Mouse (Mus musculus) liver (tissue): ENCODE data around the gene Htra1.

Experiments used
- DNase-seq: peaks from one replicate; pipeline ENCODE4 v3.0.0-alpha.2; 2020; ENCODE audit warnings: mixed read lengths

Htra1 gene

GRCm38 (mm10) chr7:130968537-130968936, 32.6 kb downstream of the Htra1 start:
- no peak for DNase-seq

DNA sequence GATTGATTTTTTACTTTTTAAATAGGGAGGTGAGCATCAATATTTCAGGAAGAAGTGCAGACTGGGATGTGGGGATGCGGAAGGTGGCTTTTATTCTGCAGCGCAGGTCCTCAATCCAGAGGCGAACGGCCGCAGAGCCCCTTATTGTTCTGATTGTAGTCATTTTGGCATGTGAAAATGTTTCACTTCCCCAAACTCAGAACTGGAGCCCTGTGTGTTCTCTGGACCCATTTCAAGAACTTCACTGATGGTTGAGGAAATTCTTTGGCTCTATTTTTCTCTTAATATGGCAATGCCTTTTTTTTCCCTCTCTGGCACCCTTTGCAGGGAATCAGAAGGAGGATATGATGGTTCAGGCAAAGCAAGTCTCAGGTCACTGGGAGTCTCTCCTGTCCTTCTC, 33.2 kb downstream of the Htra1 start:
- no peak for DNase-seq

- DNase-seq = no peak
Observed at GRCm38 (mm10) chr7:130969507-130969906, 33.6 kb downstream of the Htra1 start.

DNA sequence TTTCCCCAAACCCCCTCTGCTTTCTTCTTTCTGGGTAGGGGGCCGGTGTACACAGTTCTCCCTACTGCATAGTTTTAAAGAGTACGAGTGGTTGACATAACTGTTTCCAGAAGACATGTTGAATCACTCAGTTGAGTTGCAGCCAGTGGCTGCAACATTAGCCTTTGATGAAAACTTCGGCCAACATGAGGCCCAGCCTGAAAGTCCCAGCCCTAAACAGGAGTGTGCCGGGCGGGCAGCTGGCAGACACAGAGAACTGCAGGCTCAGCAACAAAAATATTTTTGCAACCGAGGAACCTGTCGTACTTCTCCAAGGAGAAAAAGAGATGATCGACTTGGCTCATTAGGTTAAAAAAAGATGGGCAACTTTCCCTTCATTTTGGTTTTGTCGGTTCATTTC, 36.9 kb downstream of the Htra1 start:
- no peak for DNase-seq

DNA sequence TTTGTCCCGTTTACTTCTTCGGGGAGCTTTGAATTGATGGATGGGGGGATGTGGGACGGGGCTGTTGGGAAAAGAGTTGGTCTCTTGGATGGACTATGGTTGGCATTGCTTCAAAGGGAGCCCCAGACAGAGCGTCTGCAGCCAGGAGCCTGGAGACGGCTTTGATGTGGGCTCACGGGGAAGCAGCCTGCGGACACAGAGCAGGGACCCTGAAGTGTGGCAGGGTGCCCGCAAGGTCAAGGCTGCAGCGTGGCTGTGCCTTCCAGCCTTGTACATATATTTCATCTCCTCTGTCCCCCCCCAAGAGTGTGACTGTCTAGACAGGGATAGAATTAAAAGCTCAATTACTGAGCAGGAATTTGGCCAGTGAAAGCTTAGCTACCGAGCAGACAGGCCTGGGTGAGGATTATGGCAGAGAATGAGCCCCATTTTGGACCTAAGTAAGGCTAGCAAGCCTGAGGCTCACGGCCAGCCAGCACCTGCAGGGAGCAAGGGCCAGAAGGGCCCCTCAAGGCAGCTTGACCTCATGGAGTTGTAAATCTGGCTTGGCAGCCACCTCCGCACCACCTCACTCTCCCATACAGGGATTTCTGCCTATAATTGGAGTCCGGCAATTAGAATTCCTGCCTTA, 40.5 kb downstream of the Htra1 start:
- DNase-seq = no peak

DNA sequence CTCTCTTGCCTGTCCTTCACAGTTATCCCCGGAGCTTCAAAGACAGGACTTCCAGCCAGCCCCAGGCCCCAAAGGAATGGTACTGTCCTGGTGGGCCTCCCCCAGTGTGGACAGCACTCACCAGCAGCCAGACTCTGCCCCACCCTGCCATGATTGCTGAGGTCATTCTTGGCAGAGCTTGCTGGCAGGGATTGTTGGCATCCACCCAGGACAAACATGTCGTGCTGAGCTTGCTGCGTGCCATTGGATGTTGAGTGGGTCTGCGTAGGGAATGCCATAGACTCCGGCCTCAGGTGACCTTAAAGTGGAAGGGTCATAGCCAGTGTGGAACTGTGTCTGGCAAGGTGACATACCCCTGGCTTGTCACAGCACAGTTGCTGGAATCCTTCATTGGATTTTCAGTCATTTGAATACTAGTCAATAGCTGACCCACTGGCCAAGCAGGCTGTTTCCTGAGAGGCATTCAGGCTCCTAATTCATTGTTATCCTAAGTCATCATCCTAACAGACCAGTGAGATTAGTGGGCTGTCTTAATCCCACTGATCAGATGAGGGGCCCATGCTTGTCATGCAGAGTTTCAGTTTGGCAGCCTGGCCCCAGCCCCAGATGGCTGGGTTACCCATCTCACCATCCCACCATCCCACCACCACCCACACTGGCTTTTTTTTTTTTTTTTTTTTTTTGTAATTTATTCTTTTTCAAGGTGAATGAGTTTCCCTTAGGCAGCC, 42.0 kb downstream of the Htra1 start:
- peak; percentile 20 for DNase-seq

DNA sequence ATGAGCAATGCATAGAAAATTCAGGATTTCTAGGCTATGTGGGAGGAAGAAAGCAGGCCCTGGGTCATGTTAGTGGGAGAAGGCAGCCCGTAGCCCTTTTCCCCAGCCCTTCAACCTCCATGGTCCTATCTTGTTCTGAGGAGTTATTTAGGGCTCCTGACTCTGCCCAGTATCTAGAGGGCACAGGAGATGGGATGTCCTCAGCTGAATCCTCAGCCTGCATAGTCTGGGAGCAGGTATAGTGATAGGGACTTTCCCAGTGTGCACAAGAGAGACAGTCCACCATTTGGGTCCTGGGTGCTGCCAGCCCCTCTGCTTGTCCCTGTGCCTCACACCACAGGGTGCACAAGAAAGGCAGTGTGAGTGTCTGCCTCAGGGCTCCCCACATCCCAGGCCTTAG, 42.6 kb downstream of the Htra1 start:
- DNase-seq = no peak

DNA sequence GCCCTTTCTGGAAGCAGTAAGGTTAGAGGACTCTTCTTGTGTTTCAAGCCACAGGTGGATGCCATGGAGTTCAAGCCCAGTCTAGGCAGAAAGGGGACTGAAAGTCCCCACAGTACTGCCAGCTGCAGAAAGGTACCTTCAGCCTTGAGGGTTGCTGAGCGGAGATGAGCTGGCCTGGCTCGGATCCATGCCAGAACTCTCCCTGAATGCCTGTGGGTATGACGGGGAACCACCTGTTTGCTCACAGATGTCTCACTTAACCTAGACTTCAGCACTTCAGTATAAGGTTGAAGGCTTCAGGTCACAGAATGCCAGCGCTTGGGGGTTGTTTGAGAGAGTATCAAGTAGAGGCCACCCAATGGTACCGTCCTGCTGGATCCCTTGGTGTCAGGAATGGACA, 44.2 kb downstream of the Htra1 start:
- DNase-seq = no peak

DNA sequence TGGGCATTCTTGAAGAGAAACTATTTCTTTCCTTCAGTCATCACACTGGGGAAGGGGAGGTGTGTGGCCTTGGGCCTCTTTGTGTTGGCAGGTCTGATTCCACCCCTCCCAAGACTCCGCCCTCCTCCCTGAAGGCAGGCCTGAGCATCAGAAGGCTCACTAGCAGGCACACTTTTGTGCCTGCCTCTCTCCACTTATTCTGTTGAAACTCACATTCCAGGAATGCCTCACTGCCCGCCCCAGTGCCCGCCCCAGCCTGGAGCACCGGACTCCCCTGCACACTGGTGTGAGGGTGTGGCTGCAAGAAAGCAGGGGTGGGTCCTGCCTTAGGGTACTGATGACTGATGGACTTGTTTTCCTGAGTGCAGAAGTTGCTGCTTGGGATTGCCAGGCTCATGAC, 46.5 kb downstream of the Htra1 start:
- DNase-seq = peak; percentile 19

DNA sequence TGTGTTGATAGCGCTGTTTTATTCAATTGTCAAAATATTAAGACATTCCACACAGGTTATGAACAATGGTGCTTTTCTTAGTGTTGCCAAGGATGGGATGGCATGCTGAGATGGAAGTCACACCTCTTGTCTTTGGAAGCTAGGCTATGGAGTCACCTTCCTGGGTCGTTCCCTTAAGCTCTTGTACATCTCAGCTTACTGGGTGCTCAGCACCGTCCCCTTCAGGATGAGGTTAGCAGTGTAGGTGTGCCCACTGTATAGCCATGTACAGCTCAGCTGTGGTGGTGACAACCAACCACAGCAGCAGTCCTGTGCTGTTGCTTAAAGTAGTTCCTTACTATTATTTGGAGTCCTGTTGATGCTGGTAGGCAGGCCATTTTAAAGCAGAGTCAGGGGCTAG, 47.0 kb downstream of the Htra1 start:
- DNase-seq = no peak

GRCm38 (mm10) chr7:130984294-130984693, 48.4 kb downstream of the Htra1 start:
- DNase-seq = no peak

DNA sequence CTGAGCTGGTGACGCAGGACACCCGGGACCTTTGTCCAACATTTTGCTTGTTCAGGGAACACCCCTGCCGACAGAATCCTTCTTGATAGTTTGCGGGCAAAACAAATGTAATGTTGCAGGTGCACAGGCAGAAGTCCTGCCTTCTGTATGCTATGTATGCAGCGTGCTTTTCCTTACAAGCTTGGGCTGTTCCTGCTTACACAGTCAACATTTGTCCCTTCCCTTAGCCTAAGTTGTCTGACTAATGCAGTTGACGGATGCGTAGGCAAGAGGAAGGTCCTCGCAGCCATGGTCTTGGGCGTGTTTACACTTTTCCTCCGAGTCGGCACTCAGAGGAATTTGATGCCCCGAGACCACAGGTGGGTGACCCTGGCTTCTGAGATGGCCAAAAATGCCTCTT, 49.3 kb downstream of the Htra1 start:
- no peak for DNase-seq

- DNase-seq = no peak
Observed at GRCm38 (mm10) chr7:130985716-130986115, 49.8 kb downstream of the Htra1 start.

DNA sequence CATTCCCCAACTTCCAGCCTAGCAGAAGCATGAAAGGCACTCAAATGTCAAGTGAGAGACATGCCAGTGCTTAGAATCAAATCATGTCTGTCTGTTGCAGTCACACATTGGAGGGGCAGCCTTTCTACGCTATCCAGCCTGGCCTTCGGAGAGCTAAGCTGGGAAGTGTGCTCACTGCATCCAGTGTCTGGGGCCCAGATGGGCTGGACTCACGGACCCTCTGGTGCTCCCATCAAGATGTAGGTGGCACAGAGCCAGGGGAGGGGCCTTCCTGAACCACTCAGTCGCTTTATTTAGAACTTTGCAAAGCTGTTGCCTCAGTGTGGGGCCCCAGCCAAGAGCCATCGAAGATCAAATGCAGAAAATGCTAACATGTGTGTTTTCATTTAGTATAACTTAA, 52.2 kb downstream of the Htra1 start:
- DNase-seq = no peak

DNA sequence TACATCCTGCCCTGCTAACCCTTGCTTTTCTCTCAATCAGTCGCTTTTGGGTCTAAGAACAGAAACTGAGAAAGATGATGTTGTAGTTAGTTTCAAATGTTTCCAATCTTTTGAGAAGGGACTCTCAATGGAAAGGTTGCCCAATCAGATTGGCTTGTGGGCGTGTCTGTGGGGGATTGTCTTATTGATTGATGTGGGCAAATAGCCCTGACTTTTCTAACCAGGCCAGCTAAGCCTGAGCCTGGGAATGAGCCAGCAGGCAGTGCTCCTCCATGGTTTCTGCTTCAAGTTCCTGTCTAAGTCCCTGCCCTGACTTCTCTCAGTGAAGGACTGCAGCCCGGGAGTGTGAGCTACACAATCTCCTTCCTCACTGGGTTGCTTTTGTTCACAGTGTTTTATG, 53.5 kb downstream of the Htra1 start:
- no peak for DNase-seq

DNA sequence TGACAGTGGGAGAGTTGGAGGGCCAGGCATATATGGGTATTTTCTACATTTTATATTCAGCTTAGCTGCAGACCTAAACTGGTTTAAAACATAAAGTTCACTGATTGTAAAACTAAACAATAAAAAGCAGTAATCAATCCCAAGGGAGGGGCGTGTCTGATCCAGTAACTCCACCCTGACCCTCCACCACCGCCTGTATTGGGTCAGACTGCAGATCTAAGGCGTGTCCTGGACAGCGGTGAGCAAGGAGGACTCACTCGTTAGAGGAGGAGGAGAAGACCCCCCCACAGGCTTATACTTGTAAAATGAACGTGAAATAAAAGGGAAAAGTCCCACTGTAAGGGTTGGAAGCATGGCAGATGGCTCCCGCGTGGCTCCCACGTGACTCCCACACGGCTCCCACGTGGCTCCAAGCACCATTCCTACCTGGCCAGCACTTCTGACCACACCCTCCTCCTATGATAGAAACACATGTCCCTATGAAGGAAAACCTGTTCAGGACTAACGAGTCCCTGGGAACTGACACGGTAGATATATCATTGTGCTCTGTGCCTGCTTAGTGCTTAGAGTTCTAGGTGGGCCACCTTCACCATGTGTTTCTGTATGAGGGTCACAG, 55.4 kb downstream of the Htra1 start:
- DNase-seq = no peak

GRCm38 (mm10) chr7:130993907-130994306, 58.0 kb downstream of the Htra1 start:
- no peak for DNase-seq

GRCm38 (mm10) chr7:131001976-131002726, 66.2 kb downstream of the Htra1 start:
- no peak for DNase-seq

- no peak for DNase-seq
Observed at GRCm38 (mm10) chr7:131004071-131004470, 68.2 kb downstream of the Htra1 start.

DNA sequence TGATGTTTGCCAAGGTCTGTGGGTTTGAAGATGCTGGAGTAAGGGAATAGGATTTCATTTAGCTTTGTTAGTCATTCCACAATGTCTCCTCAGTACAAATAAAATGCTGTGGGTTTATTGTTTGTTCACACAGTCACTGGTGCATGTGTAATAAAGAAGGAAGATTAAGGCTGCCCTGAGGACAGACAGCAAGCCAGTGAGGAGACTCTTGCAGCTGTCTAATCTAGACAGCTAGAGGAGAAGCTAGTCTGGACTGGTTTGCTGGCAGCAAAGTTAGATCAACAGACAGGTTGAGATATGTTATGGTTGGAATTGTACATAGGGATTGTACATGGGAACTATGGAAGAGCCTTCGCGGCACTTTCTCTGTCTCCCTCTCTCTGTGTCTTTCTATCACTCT, 71.3 kb downstream of the Htra1 start:
- no peak for DNase-seq

DNA sequence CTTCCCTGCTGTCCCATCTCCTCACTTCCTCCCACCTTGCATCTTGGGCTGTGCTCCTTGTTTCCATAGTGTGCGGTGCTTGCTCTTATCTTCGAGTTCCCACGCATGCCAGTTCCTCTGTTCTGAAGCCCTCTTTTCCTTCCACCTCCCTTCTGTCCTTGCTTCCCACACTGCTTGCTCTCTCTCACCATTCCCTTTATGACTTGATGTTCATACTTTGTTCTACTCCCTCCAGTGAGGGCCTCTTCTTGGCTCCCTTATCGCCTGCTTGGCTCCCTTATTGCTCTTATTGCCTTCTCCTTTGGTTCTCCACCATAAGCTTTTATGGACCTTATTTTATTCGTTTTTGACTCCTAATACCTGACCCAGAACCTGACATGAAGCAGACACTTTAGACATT, 73.3 kb downstream of the Htra1 start:
- DNase-seq = no peak

DNA sequence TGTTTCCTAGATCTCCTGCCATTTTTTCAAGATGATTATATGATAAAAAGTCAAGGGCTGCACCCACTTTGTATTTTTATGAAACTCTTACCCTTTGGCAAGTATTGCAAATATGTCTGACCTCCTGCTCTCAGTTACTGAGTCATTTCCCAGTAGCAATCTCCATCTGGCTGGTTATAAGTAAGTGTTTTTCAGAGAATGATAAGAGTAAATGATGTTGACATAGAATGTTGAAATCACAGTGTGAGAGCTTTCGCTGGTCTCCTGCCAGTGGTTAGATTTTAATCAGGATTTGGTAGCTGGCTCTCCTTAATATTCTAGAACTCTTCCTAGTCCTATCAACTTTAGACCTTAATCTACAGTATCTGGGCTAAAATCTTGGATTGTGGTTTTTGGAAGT, 76.0 kb downstream of the Htra1 start:
- no peak for DNase-seq

- DNase-seq = no peak
Observed at GRCm38 (mm10) chr7:131019181-131019580, 83.3 kb downstream of the Htra1 start.

- DNase-seq = no peak
Observed at GRCm38 (mm10) chr7:131024807-131025206, 88.9 kb downstream of the Htra1 start.
